Mouse (Mus musculus) myocyte (in vitro differentiated cells): ENCODE data around the gene Cuzd1.

Experiments used
- MYOD1 ChIP-seq, 3 experiments: IDR thresholded peaks; one replicate each; pipeline ENCODE4 v1.6.1; 2011; ENCODE audit warnings: control low read depth in 2 of 3, low read depth in 2 of 3, mild to moderate bottlenecking in 2 of 3, moderate library complexity in 1 of 3; ENCODE audit not compliant: insufficient read length in 2 of 3, control insufficient read depth in 1 of 3
- POLR2A ChIP-seq: IDR thresholded peaks from one replicate; pipeline ENCODE4 v1.6.1; 2011; ENCODE audit warnings: low read depth, mild to moderate bottlenecking, control low read depth, moderate library complexity; ENCODE audit not compliant: insufficient read length
- USF1 ChIP-seq: IDR thresholded peaks from one replicate; pipeline ENCODE4 v1.6.1; 2011; ENCODE audit warnings: low read depth, mild to moderate bottlenecking, control low read depth, moderate library complexity

DNA sequence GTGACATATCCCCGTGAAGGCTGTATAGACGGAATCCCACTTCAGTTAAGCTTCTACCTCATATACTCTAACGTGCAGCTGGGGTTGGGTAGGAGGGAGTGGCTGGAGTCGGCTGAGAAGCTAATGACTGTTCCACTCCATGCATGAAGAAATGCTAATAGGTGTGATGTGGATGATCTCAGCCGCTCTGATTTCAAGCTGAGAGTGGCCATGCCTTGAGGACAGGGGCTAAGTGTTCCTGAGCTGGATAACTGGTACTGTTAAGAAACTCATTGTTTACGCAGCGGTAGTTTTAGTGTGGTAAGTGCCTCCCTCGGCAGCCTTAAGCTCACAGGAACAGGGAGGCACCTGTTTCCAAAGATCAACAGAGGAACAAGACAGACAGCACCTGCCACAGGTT, 18.8 kb downstream of the Cuzd1 start:
- TF ChIP-seq POLR2A (no peak), USF1 (no peak), MYOD1 (IDR thresholded peaks at IDR 0.05; ENCODE audit: control insufficient read depth in 1 of 3, insufficient read length in 2 of 3, low read depth in 2 of 3) (no peak)
